Comparison of ENCODE assay signal across 8 mouse cellular contexts in genomic region chr2:106431141-106431540, GRCm38 (mm10).
DNase-seq lines count a peak whose midpoint lies in the region; ATAC-seq and TF ChIP-seq lines count a peak whose summit lies in the region.

No protein-coding gene starts in this region.

- H3K4me2 ChIP-seq in liver, embryonic 12.5 days = no peak overlapping the region
- peak overlapping the region; percentile 46 for H3K4me2 ChIP-seq in midbrain, postnatal 0 days (ENCODE audit: low read depth, low read length, poor library complexity, severe bottlenecking)

- TF ChIP-seq POLR2A in liver, adult 2 months (IDR thresholded peaks at IDR 0.05; ENCODE audit: extremely low read depth, insufficient read depth, low read length) = no peak

- H3K9ac ChIP-seq in liver, adult 2 months (ENCODE audit: low read depth, low read length) = no peak overlapping the region
- no peak overlapping the region for H3K9ac ChIP-seq in liver, embryonic 12.5 days
- H3K9ac ChIP-seq in midbrain, postnatal 0 days (replicated peaks; ENCODE audit: low read length, poor library complexity, severe bottlenecking) = no peak overlapping the region

- H3K79me2 ChIP-seq in liver, adult 2 months (ENCODE audit: control insufficient read depth, insufficient read depth, low read length) = no peaks in the 10 kb centered on the region

- H3K9me3 ChIP-seq in liver, embryonic 12.5 days (replicated peaks) = no peaks in the 10 kb centered on the region
- H3K9me3 ChIP-seq in midbrain, postnatal 0 days (ENCODE audit: low read length) = no peaks in the 10 kb centered on the region

- no peaks in the 10 kb centered on the region for H3K4me1 ChIP-seq in liver, adult 2 months (ENCODE audit: control insufficient read depth, insufficient read depth, low read length)
- H3K4me1 ChIP-seq in liver, embryonic 12.5 days = no peaks in the 10 kb centered on the region
- H3K4me1 ChIP-seq in midbrain, postnatal 0 days (ENCODE audit: insufficient read depth, low read length) = no peaks in the 10 kb centered on the region

- no peak overlapping the region for H3K4me3 ChIP-seq in liver, adult 2 months (ENCODE audit: insufficient read depth, low read depth, low read length)
- H3K4me3 ChIP-seq in liver, embryonic 12.5 days = no peak overlapping the region
- peak overlapping the region; percentile 23 for H3K4me3 ChIP-seq in midbrain, postnatal 0 days (ENCODE audit: low read depth, low read length)

- no peaks in the 10 kb centered on the region for H3K36me3 ChIP-seq in liver, adult 2 months (ENCODE audit: control insufficient read depth, insufficient read depth, low read length)
- H3K36me3 ChIP-seq in liver, embryonic 12.5 days = no peaks in the 10 kb centered on the region
- H3K36me3 ChIP-seq in midbrain, postnatal 0 days (ENCODE audit: insufficient read depth, low read length) = no peaks in the 10 kb centered on the region

- WGBS in liver, adult 2 months = 44% methylated on average over 8 of the region's 8 CpGs
- 40% methylated on average over 8 of the region's 8 CpGs for WGBS in liver, embryonic 12.5 days (ENCODE audit: insufficient replicate concordance)
- WGBS in midbrain, postnatal 0 days = 19% methylated on average over 8 of the region's 8 CpGs

- intact Hi-C loops in left cerebral cortex, postnatal 36 days (cut with DNase I) = loop anchor here (2.0 to 5.0 kb wide), 2 partner anchors 261 to 526 kb away; partner anchors contain the start of gene Mpped2

- peak; percentile 31 for DNase-seq in liver, adult 2 months (ENCODE audit: extremely low read depth, low read depth, low spot score)
- peak; percentile 87 for DNase-seq in embryo, embryonic 10.5 days (ENCODE audit: low spot score)
- DNase-seq in kidney, adult 18-20 months = peak; percentile 54
- DNase-seq in left cerebral cortex, postnatal 36 days (ENCODE audit: low spot score in 2 of 2) = peak; percentile 73 to 81
- DNase-seq in midbrain, postnatal 0 days (ENCODE audit: low spot score) = peak; percentile 84
- DNase-seq in testis, postnatal 14 days (ENCODE audit: low spot score) = peak; percentile 20

- no peaks in the 10 kb centered on the region for H3K27me3 ChIP-seq in liver, adult 2 months (ENCODE audit: control insufficient read depth, insufficient read depth, low read length)
- peaks cover 10% of the 10 kb centered on the region; the same call in 1 of the 2 replicates for H3K27me3 ChIP-seq in liver, embryonic 12.5 days (replicated peaks)
- no peaks in the 10 kb centered on the region for H3K27me3 ChIP-seq in midbrain, postnatal 0 days (ENCODE audit: insufficient read depth, low read length)

- no peak overlapping the region for H3K27ac ChIP-seq in liver, adult 2 months (replicated peaks; ENCODE audit: insufficient read depth, low read depth, low read length)
- no peak overlapping the region for H3K27ac ChIP-seq in liver, embryonic 12.5 days
- H3K27ac ChIP-seq in midbrain, postnatal 0 days (ENCODE audit: low read depth, low read length) = no peak overlapping the region

- ATAC-seq in liver, embryonic 12.5 days = no peak
- peak; percentile 88 for ATAC-seq in granulocyte monocyte progenitor cell, adult 5-6 weeks (replicated peaks; ENCODE audit: poor library complexity, severe bottlenecking)
- peak; percentile 57; the same call in 1 of the 2 replicates for ATAC-seq in midbrain, postnatal 0 days (ENCODE audit: low FRiP score)

- peak; percentile 66 for TF ChIP-seq CTCF in liver, adult 2 months (IDR thresholded peaks at IDR 0.05; ENCODE audit: low read depth, low read length)
- TF ChIP-seq CTCF in midbrain, postnatal 0 days (IDR thresholded peaks at IDR 0.05) = peak; percentile 97

Comparison
In these comparisons a context has a peak if more than half of its experiments do, and no peak if none do; other contexts are left out.
1. DNase-seq: peak in every context shown above with its lines; median percentile 87 in embryo, embryonic 10.5 days; 84 in midbrain, postnatal 0 days; 77 in left cerebral cortex, postnatal 36 days; 54 in kidney, adult 18-20 months; 31 in liver, adult 2 months; 20 in testis, postnatal 14 days.